Mouse (Mus musculus): Measurements from ENCODE around the gene Mapt. TPM values are rescaled to one million over a fixed set of nuclear protein-coding genes. Genes with fewer than 3 reads are reported as not detected.

Mapt gene
- total and polyA plus RNA-seq, 2 experiments from 2014 or later, result 673 to 1,377 TPM

DNA sequence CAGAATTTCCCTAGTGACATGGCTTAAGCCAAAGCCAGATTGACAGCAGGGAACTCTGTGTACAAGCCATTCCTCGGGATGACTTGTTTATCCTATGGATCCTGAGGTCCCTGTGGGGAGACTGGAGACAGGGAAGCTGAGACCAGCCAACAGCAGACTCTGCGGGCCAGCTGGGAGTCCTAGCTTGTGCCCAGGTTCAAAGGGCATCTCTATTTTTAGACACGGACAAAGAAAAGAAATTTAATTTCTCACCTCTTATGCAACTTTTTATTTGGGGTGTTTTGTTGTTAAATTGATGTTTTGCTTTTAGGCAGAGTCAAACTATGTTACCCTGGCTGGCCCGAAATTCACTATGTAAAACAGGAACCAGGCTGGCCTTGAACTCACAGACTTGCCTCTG, 39.7 kb downstream of the Mapt start:
- no peak for TF ChIP-seq CTCF (IDR thresholded peaks at IDR 0.05)
- H3K4me3 ChIP-seq (ENCODE audit: low read depth, low read length), result no peak overlapping the region
- H3K9ac ChIP-seq (replicated peaks; ENCODE audit: low read length, poor library complexity, severe bottlenecking), result no peak overlapping the region
- no peaks in the 10 kb centered on the region for H3K27me3 ChIP-seq (ENCODE audit: insufficient read depth, low read length)
- DNase-seq (ENCODE audit: low spot score) (no peak), ATAC-seq (ENCODE audit: low FRiP score) (no peak)
- H3K27ac ChIP-seq (ENCODE audit: low read depth, low read length), result no peak overlapping the region
- H3K4me2 ChIP-seq (ENCODE audit: low read depth, low read length, poor library complexity, severe bottlenecking), result no peak overlapping the region
- no peaks in the 10 kb centered on the region for H3K36me3 ChIP-seq (ENCODE audit: insufficient read depth, low read length)
- 64% methylated on average over 4 of the region's 4 CpGs for WGBS
- H3K4me1 ChIP-seq (ENCODE audit: insufficient read depth, low read length), result 0 out of 2 replicates have a peak, but pooled peaks cover 3% of the 10 kb centered on the region
- no peaks in the 10 kb centered on the region for H3K9me3 ChIP-seq (ENCODE audit: low read length)

DNA sequence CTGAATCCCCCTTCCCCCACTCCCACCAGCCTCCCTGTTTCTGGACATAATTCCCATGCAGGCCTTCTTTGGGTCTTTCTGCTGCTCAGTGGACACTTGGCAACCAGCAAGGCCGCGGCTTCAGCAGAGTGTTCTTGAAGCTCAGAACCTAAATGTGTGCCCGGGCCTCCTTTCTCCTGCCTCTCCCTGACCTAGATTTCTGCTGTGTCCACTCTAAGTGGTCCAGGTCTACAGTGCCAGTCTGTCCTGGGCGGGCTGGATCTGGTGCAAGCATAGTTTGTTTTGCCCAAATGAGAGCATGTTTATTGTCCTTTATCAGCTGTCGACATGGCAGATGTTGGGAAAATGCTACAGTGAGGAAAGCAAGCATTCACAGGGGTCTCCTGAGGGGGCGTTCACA, 40.7 kb downstream of the Mapt start:
- DNase-seq (ENCODE audit: low spot score) (no peak), ATAC-seq (ENCODE audit: low FRiP score) (no peak)
- no peak overlapping the region for H3K4me3 ChIP-seq (ENCODE audit: low read depth, low read length)
- no peaks in the 10 kb centered on the region for H3K36me3 ChIP-seq (ENCODE audit: insufficient read depth, low read length)
- no peak overlapping the region for H3K9ac ChIP-seq (replicated peaks; ENCODE audit: low read length, poor library complexity, severe bottlenecking)
- TF ChIP-seq CTCF (IDR thresholded peaks at IDR 0.05), result no peak
- no peaks in the 10 kb centered on the region for H3K27me3 ChIP-seq (ENCODE audit: insufficient read depth, low read length)
- no peaks in the 10 kb centered on the region for H3K9me3 ChIP-seq (ENCODE audit: low read length)
- no peak overlapping the region for H3K4me2 ChIP-seq (ENCODE audit: low read depth, low read length, poor library complexity, severe bottlenecking)
- H3K4me1 ChIP-seq (ENCODE audit: insufficient read depth, low read length), result 0 out of 2 replicates have a peak, but pooled peaks cover 3% of the 10 kb centered on the region
- 62% methylated on average over 6 of the region's 6 CpGs for WGBS
- H3K27ac ChIP-seq (ENCODE audit: low read depth, low read length), result 0 out of 2 replicates have a peak overlapping the region, but pooled peaks have one; percentile 38

- no peak overlapping the region for H3K9ac ChIP-seq (replicated peaks; ENCODE audit: low read length, poor library complexity, severe bottlenecking)
- H3K4me1 ChIP-seq (ENCODE audit: insufficient read depth, low read length), result 0 out of 2 replicates have a peak, but pooled peaks cover 3% of the 10 kb centered on the region
- H3K9me3 ChIP-seq (ENCODE audit: low read length), result no peaks in the 10 kb centered on the region
- H3K4me3 ChIP-seq (ENCODE audit: low read depth, low read length), result no peak overlapping the region
- no peaks in the 10 kb centered on the region for H3K27me3 ChIP-seq (ENCODE audit: insufficient read depth, low read length)
- no peaks in the 10 kb centered on the region for H3K36me3 ChIP-seq (ENCODE audit: insufficient read depth, low read length)
- 0 out of 2 replicates have a peak overlapping the region, but pooled peaks have one; percentile 38 for H3K27ac ChIP-seq (ENCODE audit: low read depth, low read length)
- TF ChIP-seq CTCF (IDR thresholded peaks at IDR 0.05), result no peak
- 45% methylated on average over 8 of the region's 8 CpGs for WGBS
- ATAC-seq (ENCODE audit: low FRiP score) (peak; percentile 82), DNase-seq (ENCODE audit: low spot score) (peak; percentile 81)
- no peak overlapping the region for H3K4me2 ChIP-seq (ENCODE audit: low read depth, low read length, poor library complexity, severe bottlenecking)
Observed at GRCm38 (mm10) chr11:104272352-104272751, 41.2 kb downstream of the Mapt start.

DNA sequence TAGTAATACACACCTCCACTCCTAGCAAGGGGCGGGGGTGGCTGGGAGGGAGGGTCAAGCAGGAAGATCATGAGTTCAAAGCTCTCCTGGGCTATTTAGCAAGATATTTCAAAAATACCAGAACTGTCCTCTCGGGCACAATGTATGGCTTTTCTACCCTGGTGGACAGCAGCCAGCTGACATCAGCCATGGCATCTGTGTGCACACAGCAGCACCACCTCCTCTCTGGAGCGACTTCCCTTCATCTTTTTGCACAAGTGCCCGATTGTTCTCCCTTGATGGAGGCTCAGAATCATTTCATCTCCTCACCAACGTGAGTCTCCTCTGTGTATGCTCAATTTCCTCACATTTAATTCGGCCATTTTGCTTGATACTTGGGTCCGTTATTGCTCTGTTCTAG, 44.6 kb downstream of the Mapt start:
- Histone ChIP-seq H3K4me3 (ENCODE audit: low read depth, low read length) (no peak overlapping the region), H3K27ac (ENCODE audit: low read depth, low read length) (no peak overlapping the region), H3K9me3 (ENCODE audit: low read length) (no peaks in the 10 kb centered on the region), H3K27me3 (ENCODE audit: insufficient read depth, low read length) (no peaks in the 10 kb centered on the region), H3K9ac (replicated peaks; ENCODE audit: low read length, poor library complexity, severe bottlenecking) (no peak overlapping the region), H3K36me3 (ENCODE audit: insufficient read depth, low read length) (no peaks in the 10 kb centered on the region), H3K4me1 (ENCODE audit: insufficient read depth, low read length) (0 out of 2 replicates have a peak, but pooled peaks cover 3% of the 10 kb centered on the region), H3K4me2 (ENCODE audit: low read depth, low read length, poor library complexity, severe bottlenecking) (no peak overlapping the region)
- WGBS, result 86% methylated on average over 7 of the region's 7 CpGs
- no peak for DNase-seq (ENCODE audit: low spot score)
- no peak for ATAC-seq (ENCODE audit: low FRiP score)
- no peak for TF ChIP-seq CTCF (IDR thresholded peaks at IDR 0.05)

GRCm38 (mm10) chr11:104278222-104278621, 47.0 kb downstream of the Mapt start:
- H3K27ac ChIP-seq (ENCODE audit: low read depth, low read length), result no peak overlapping the region
- H3K27me3 ChIP-seq (ENCODE audit: insufficient read depth, low read length), result no peaks in the 10 kb centered on the region
- H3K4me1 ChIP-seq (ENCODE audit: insufficient read depth, low read length), result no peaks in the 10 kb centered on the region
- H3K36me3 ChIP-seq (ENCODE audit: insufficient read depth, low read length), result 0 out of 2 replicates have a peak, but pooled peaks cover 9% of the 10 kb centered on the region
- ATAC-seq (ENCODE audit: low FRiP score), result peak; percentile 52; the same call in 1 of the 2 replicates
- no peaks in the 10 kb centered on the region for H3K9me3 ChIP-seq (ENCODE audit: low read length)
- no peak overlapping the region for H3K9ac ChIP-seq (replicated peaks; ENCODE audit: low read length, poor library complexity, severe bottlenecking)
- TF ChIP-seq CTCF (IDR thresholded peaks at IDR 0.05), result peak; percentile 64
- peak; percentile 60 for DNase-seq (ENCODE audit: low spot score)
- no peak overlapping the region; the same call in 1 of the 2 replicates for H3K4me2 ChIP-seq (ENCODE audit: low read depth, low read length, poor library complexity, severe bottlenecking)
- H3K4me3 ChIP-seq (ENCODE audit: low read depth, low read length), result no peak overlapping the region
- WGBS, result 9% methylated on average over 20 of the region's 20 CpGs

GRCm38 (mm10) chr11:104279049-104279448, 47.9 kb downstream of the Mapt start:
- H3K4me2 ChIP-seq (ENCODE audit: low read depth, low read length, poor library complexity, severe bottlenecking), result no peak overlapping the region
- no peak overlapping the region for H3K4me3 ChIP-seq (ENCODE audit: low read depth, low read length)
- 74% methylated on average over 4 of the region's 4 CpGs for WGBS
- H3K27ac ChIP-seq (ENCODE audit: low read depth, low read length), result no peak overlapping the region
- H3K9ac ChIP-seq (replicated peaks; ENCODE audit: low read length, poor library complexity, severe bottlenecking), result no peak overlapping the region
- no peaks in the 10 kb centered on the region for H3K4me1 ChIP-seq (ENCODE audit: insufficient read depth, low read length)
- 0 out of 2 replicates have a peak, but pooled peaks cover 9% of the 10 kb centered on the region for H3K36me3 ChIP-seq (ENCODE audit: insufficient read depth, low read length)
- ATAC-seq (ENCODE audit: low FRiP score) (no peak), DNase-seq (ENCODE audit: low spot score) (no peak)
- TF ChIP-seq CTCF (IDR thresholded peaks at IDR 0.05), result no peak
- no peaks in the 10 kb centered on the region for H3K27me3 ChIP-seq (ENCODE audit: insufficient read depth, low read length)
- H3K9me3 ChIP-seq (ENCODE audit: low read length), result no peaks in the 10 kb centered on the region

All from midbrain, postnatal 0 days (tissue).